Mouse (Mus musculus): ENCODE data around the gene Kcns3.
A peak's percentile ranks its signal among the peaks of the same experiment; 100 is the strongest.

Gene Kcns3

DNA sequence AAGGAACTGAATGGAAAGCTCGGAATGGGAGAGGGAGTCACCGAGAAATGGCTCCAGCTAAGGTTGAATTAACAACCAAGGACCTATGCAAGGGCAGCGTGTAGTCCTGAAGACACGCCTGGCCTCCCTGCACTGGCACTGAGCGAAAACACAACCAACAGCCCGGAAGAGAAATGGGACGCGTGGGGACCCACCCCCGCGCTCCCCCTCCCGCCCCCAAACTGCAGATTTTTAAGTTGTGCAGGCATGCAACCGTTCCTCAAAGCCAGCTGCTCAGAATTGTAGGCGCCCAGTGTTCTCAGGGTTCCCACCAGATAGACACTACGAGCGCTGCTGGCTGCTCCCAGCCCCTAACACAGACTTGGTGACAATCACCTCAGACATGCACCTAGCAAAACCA is at the start of gene Kcns3:
TSS of gene Kcns3 (minus strand) at position 42 of the 400 bp plus-strand sequence.
- no peak for DNase-seq (ENCODE audit: low spot score)

DNA sequence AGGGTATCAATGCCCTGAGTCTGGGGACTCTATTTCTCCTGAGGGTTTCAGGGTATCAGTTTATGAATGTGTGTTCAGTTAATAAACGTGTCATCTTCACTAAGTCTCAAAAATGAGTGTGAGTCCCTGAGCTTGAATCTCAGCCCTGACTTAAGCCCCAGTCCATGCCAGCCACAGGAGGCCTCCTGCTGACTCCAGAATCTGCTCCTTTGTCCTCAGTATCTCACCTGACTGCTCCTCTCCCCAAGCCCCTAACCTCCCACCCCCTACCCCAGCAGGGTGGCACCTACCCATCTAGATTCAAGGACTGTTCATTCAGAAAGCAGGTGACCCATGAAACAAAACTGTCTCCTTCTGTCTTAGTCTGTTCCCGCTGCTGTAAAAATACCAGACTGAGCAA is 47.7 kb upstream of the Kcns3 start:
- DNase-seq (ENCODE audit: low spot score) = no peak

DNA sequence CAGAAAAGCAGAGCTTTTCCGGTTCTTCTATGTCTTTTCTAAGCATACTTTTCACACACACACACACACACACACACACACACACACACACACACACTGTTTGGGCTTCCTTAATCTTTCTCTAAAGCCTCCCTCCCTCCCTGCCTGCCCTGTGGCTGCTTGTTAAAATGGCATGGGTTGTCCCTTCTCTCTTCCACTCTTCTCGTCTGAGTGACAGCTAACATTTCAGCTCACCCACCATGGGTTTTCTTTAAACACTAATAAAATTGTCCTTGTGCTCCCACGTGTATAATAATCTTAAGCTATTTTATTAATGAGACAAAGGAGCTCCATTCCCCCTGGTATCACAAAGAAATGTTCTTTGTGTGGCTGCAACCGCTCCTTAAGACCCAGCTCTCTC is 47.2 kb upstream of the Kcns3 start:
- DNase-seq (ENCODE audit: low spot score) = no peak

DNA sequence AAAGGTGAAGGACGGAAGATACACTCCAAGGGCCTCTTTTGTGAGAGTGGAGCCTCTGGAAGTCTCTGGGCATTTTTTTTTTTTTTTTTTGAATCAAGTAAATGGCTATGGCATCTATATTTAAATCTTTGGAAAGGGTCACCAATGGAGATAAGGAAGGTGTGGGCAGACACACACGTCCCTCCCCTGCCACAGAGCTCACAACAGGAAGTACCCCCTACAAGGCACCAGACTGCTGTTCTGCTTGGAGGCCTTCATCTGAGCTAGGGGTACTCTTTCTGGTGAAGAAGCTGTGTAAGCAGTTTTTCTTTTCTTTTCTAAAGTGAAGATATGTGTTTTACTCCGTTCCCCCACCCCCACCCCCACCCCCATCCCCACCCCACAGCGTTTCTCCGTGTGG is 46.0 kb upstream of the Kcns3 start:
- no peak for DNase-seq (ENCODE audit: low spot score)

DNA sequence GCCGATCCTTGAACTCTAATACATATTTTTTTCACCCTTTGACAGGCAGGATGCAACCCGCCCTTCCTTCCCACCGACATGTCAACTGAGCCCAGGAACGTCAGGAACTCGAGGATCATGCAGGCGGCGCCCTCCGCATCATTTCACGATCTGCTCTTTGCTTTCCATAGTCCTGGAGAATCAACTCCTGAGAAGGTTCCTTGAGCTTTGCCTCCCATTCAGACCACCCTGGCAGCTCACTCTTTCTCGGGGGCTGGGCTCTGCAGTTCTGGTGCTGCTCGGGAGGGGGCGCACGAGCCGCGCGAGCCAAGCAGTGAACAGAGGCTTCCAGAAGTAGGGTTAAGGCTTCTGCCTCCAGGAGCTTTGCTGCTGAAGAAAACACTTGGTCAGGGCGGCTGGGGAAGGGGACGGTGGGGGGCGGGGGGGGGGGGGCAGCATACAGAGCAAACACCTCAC is 45.3 kb upstream of the Kcns3 start:
- peak; percentile 83 for DNase-seq (ENCODE audit: low spot score)

DNA sequence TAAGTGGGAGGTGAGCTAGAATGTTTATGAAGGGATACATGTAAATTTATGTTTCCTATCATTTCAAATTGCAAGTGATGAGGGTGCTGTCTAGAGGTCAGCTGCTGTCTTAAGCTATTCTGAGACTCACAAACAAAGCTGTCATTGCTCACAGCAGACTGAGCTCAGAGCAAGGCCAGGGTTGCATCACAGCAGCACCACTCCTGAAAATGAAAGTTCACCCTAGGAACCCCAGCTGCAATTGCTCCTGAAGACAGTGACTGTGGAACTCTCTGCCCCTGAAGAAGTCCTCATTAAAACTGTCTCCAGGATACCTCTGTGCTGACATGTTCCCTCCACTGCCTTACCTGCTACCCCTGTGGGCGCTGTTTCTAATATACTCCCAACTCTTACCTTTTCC is 44.2 kb upstream of the Kcns3 start:
- DNase-seq (ENCODE audit: low spot score) = no peak

DNA sequence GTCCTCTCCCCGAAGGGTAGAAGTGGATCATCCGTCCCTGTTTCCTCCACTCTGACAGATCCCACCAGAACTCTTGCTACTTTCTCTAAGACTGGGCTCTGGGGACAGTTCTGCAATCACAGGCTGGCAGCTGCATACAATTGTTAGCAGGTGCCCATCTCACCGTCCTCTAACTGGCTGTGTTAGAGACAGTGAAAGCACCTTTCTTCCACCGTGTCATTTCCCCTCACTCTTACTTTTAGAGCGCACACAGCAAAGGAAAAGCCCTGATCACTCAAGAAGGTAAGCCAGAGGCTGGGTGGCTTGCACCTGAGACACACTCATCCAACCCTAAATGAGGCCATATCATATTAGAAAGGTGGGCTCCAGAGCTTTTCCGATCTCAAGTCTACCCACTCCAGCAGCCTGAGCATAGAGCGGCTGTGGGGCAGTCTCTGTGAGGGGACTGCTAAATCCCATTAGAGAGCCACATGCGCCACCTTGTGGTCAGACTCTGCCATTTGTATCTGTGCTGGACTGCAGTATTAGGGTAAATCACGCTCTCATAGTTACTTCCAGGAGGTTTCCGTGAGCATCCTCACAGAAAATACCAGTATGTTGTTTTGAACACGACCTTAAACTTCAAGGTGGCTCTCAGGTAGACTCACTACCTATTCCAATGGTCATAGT is 27.8 kb upstream of the Kcns3 start:
- DNase-seq (ENCODE audit: low spot score) = peak; percentile 86

DNA sequence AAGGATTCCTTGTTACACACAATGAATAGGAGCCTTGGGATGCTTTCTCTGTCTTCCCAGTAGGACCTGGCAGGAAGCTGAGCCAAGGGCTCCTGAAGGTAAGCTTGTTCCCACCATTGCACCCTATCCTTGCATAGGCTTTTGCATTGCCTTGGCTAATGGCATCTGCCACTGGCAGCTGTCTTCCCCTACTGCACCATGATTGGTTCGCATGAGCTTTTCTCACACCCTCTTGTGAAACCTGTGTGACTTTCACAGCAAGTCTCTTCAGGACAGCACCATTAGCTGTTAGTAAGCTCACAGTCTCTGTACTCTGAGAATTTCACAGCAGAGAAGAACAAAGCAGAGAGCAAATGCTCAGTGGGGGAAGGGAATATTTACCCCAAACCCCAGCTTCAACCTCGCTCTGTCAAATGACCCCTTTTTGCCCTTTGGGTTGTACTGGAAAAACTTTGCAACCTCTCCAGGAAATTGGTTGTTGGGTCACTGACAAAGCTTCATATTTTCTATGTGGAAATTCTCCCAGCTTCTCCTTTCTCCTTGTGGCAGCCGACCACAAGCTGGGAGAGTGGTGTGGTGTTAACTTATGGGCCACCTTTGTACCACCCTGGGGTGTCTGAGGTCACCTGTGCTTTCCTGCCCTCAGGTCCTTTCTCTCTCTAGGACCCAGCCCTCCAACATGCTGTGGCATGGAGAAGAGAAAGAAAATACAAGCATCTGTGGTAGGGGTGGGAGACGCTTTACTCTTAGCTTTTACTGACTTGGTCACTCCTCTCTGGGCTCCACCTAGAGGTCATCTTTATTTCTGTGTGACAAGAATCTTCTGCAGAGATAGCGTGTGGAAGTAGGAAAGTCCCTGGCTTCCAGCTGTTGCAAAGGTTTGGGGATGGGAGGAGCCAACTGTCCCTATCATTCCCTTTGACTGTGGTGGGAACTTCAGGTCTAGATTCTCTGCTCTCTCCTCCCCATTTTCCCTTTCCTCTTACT is 26.8 kb upstream of the Kcns3 start:
- no peak for DNase-seq (ENCODE audit: low spot score)

DNA sequence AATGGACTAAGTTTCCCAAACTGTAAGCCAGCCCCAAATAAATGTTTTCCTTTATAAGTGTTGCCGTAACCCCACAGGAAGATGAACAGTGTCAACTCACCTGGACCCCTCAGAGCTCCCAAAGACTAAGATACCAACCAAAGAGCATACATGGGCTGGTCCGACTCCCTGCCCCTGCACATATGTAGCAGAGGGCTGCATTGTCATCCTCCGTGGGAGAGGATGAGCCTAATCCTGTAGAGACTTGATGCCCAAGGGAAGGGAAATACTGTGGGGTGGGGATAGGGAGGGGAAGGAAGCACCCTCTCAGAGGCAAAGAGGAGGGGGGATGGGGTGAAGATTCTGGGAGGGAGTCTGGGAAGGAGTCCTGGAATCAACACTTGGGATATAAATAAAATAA is 7.8 kb upstream of the Kcns3 start:
- DNase-seq (ENCODE audit: low spot score) = no peak

DNA sequence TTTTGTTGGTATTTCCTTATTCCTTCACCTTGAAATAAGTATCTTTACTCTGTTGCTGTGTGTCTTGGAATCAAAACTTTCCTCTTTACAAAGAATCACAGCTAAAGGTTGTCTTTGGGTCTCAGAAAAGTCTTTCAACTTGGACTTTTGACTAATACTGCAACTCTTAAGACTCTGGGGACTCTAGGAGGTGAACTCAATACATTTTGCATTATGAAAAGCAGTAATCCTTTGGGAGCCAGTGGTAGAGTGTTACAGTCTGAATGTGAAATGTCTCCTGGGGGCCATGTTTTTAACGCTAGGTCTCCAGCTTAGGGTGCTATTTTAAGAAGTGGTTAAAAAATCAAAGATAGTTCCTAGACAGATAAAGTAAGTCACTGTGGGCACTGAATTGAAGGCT is 4.3 kb upstream of the Kcns3 start:
- DNase-seq (ENCODE audit: low spot score) = no peak

DNA sequence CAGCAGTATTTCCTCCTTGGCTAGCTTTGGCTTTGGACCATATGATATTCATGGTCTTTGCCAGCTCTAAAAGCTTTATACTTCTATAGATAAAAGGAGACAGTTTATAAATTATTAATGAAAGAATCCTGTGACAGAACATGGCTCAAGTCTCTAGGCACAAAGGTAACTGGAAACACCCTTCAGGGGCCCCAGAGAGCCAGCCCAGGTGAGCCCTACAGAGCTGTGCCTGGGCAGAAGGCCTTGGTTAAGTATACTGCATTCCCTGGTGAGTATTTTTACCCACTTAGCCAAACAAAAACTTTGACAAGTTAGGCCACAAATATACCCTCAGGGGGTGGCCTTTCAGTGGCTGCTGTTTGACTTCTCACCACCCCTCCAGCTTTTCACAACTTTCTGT is 2.7 kb upstream of the Kcns3 start:
- DNase-seq (ENCODE audit: low spot score) = no peak

DNA sequence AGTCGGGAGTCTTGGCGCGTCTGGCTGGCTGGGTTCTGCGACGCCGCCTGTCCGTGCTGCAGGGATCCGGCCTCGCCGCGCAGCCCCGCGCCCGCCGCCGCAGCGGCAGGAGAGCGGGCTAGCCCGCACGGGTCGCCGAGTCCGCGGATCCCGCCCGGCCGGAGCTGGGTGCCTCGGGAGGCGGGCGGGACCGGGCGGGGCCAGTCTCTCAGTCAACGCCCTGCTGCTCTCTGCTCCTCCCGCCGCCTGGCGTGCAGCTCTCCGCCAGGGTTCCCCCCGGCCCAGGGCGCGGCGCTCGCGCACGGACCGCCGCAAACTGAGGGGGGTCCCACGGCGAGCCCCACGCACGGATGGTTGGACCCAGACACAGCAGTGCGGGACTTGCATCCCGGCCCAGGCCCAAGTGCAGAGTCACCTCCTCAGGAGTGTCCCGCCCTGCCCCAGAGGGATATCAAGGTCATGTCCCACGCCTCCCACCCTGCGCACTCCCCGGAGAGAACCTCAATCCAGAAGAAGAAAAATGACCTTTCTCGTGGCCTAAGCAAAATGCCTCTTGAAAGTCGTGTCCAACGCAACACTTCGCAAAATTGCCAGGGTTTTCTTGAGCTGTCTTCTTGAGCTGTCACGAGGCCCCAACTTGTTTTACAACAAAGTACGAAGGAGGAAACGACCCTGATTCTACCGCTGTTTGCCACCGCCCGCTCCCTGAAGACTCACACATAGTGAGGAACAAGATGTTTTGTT is 492 bp downstream of the Kcns3 start:
- DNase-seq (ENCODE audit: low spot score) = peak; percentile 35

DNA sequence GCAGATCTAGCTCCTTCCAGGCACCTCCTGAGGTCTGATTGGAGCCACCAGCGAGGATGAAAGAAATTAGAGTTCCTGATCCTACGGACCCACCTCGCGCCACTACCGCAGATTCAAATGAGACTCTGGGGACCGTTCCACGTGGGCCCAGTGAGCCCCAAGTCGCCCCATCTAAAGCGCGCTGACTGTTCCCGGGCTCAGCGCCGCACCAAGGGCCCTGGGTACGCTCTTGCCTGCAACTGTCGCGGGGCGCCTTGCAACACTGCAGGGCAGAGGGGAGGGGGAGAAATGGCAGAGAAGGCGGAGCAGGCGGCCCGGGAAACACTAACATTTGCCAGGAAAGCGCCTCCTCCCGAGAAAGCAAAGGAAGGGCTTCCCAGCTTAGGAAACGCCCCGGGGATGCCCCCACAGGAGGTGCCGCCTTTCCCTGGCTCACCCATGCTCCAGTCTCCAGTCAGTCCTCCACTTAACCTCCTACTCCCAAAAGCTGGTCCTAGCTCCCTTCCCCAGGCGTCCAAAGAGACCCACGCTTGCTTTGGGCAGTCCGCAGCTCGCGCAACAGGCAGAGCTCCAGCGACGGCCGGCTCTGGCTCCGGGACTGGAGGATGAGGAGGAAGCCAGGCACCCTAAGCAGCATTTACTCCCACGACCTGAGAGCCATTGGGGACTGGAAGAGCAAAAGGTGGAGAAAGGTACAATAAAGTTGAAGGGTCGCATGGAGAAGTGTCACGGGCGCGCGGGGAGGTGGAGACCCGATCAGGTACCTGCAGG is 1.2 kb downstream of the Kcns3 start:
- peak; percentile 25 for DNase-seq (ENCODE audit: low spot score)

DNA sequence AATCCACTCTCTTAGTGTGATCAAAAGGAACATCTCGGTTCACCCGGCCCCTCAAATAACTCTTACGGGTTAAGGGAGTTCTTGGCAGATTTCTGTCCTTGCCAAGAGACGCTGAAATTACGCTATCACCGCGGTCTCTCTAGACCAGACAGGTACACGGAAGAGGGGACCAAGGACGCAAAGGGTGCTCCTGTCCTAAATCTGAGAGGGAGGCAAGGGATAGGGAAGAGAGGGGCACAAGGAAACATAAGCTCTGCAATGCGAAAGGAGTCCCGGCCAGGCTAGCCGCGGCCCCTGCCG is 1.8 kb downstream of the Kcns3 start:
- no peak for DNase-seq (ENCODE audit: low spot score)

DNA sequence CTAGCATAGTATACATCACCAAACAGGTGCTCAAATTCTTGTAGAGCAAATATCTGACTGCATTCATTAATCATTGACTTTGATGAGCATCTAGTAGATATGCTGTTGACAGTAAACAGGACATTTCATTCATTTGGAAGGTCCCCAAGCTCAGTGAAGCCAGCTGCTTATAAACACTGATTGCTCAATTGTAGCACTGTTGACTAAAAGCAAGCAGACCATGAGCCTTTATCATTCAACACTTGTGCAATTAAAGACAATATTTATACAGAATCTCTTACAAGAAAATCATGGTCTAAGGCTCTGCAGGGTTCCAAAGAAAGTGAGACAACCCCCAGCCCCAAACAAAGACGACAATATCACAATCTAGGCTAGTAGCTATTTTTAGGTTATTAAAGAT is 6.0 kb downstream of the Kcns3 start:
- DNase-seq (ENCODE audit: low spot score) = no peak

DNA sequence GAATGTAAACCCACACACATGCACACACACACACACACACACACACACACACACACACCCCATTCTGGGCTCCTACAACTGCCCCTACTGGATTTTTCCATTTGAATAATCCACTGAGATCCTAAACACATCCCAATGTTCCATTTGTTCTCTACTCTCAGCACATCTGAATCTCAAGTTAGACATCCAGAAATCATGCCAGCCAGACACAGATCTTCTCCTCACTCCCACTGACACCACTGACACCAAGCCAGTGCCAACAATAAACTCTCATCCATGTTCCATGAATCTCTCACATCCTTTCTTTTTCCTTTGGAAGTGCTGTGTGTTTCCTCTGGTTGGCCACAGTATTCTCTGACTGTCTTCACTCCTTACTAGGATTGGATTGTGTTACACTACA is 18.4 kb downstream of the Kcns3 start:
- DNase-seq (ENCODE audit: low spot score) = no peak

DNA sequence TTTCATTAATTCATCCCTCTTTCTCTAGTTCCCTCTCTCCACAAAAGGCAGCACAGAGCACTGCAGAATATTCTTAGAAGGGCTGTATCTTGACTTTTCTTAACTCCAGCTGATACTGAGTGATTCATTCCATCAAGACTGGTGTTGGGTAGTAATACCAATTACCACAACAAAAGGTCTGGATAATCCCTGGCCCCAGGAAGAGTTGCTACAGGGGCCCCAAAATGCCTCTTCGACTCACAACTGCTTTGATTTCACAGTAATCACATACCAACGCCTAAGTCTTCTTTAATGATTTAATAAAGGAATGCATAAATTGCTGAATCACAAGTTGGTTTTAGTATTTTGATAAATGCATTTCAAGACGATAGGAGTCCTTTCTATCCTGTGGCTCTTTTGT is 21.7 kb downstream of the Kcns3 start:
- no peak for DNase-seq (ENCODE audit: low spot score)

DNA sequence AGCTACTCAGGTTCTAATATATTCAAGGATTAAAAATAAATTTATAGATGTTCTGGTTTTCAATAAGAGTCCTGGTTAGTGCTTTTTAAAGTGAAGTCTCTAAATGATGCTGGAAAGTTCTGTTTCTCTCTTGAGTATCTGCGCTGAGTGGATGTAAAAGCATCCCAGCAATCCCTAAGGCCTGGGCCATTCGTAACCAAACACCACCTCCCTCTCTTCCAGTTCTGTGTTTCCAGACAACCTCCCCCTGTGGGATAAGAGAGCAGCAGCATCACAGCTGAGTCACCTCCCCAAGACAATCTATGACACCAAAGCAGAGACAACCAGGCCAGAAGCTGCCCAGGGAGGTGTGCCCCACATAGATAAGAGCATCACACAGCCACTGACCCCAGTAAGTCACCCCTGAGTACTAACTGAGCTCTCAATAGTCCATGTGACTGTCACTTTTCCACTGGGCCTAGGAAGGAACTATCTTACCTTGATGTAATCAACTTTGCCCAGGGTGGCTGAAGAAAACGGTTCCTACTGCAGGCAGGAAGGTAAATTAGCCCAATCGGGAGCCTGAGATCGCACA is 24.6 kb downstream of the Kcns3 start:
- DNase-seq (ENCODE audit: low spot score) = no peak

DNA sequence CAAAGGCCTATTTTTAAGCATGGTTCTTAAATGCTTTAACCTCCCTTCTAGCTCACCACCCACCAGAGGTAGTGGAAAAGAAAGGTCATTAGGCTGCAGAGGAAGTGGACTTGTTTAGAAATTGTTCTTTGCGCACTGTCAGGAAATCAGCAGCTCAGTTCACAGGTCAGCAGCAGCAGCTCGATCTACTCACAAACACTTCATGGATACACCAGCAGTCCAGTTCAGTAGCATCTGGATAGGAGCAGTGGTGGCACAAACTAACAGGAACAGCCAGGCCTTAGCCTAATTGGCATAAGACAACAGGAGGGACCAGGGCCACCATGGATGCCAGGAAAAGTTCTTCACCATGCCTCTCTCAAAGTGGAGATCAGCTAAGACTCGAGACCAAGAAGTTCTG is 49.3 kb downstream of the Kcns3 start:
- DNase-seq (ENCODE audit: low spot score) = no peak

DNA sequence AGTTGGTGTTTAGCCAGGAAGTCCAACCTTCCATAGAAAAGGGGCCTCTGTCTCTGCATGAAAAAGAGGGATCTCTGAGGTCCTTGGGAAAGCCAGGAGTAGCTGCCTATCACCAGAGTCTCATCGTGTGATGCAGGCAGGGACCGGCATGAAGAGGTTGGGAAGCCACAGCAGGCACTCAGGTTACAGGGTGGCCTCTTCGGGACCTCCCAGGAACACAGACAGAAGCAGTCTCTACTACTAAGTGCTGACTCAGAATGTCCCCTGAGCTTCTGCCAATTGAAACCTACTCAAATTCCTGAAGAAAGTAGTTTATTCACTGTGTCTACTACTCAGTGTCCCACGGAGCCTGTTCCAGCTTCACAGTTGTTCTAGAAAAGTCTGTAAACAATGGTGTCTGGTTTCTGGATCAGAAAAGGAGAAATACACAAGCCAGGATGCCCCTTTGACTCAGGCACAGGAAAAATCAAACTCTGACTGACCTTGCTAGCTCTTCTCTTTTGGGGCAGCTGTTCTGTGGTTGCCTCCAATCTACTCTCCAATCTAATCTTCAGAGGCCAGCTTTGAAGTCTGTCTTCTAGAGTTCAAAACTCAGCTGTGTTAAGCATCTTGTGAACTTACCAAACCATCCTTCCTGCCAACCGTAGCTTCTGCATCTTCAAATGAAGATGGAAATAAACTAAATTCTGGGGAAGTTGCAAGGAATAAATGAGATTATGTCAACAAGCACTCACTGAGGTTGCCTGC is 62.1 kb downstream of the Kcns3 start:
- DNase-seq (ENCODE audit: low spot score) = no peak

DNA sequence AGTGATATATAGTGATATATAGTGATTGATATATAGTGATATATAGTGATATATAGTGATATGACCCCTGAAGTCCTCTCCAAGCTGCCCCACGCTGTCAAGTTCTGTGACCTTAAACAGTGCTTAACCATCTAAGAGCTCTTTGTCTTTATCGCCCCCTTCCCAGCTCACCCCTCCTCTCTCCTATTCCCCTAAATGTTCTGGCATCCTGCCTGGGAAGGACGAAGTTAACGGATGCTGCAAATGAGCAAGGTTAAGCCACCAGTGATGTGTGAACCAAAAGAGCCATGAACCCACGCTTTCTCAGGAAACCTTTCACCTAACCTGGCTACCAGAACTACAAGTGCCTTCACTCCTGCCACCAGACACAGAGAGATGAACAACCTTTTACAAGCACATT is 64.0 kb downstream of the Kcns3 start:
- DNase-seq (ENCODE audit: low spot score) = no peak

Data from ovary, postnatal 14 days (tissue).